Mouse (Mus musculus) hindbrain, embryonic 12.5 days (tissue): Measurements from ENCODE around the gene Nelfcd. TPM values are rescaled to one million over a fixed set of nuclear protein-coding genes. Genes with fewer than 3 reads are reported as not detected.

Experiments used
- ATAC-seq: fragments of 200-750 bp; cut with Nextera tagmentation; 2 replicates; pipeline ENCODE4 v1.8.0; 2017; ENCODE audit warnings: moderate TSS enrichment; ENCODE audit not compliant: low FRiP score
- H3K27ac ChIP-seq: fragments of 300-500 bp; sonication (generic); 2 replicates; pipeline ENCODE4 v1.5.1; 2016; ENCODE audit warnings: mild to moderate bottlenecking
- H3K27me3 ChIP-seq: fragments of 300-500 bp; sonication (generic); 2 replicates; pipeline ENCODE4 v1.6.1; 2016; ENCODE audit warnings: mild to moderate bottlenecking
- H3K36me3 ChIP-seq: fragments of 300-500 bp; sonication (generic); 2 replicates; pipeline ENCODE4 v1.6.1; 2016; ENCODE audit warnings: mild to moderate bottlenecking
- H3K4me1 ChIP-seq: fragments of 300-500 bp; sonication (generic); 2 replicates; pipeline ENCODE4 v1.6.1; 2016
- H3K4me2 ChIP-seq: fragments of 300-500 bp; sonication (generic); replicated peaks from 2 replicates; pipeline ENCODE4 v1.6.1; 2016; ENCODE audit warnings: mild to moderate bottlenecking
- H3K4me3 ChIP-seq: fragments of 300-500 bp; sonication (generic); 2 replicates; pipeline ENCODE4 v1.5.1; 2016; ENCODE audit warnings: mild to moderate bottlenecking
- H3K9ac ChIP-seq: fragments of 300-500 bp; sonication (generic); 2 replicates; pipeline ENCODE4 v1.6.1; 2016; ENCODE audit warnings: mild to moderate bottlenecking, moderate library complexity
- H3K9me3 ChIP-seq: fragments of 300-500 bp; sonication (generic); replicated peaks from 2 replicates; pipeline ENCODE4 v1.6.1; 2016; ENCODE audit warnings: mild to moderate bottlenecking
- WGBS: fragments of 180-500 bp; shearing (Covaris S2); methylation state at CpG from one replicate; pipeline ENCODE4 v1.1.7; 2016; 5-methylcytosine and 5-hydroxymethylcytosine counted together
- polyA plus RNA-seq: library from polyadenylated mRNA; unstranded; fragments of >200 nt; fragmentation: Nextera tagmentation; extraction: Ambion mirVana; gene quantifications from 2 replicates; pipeline ENCODE4 v1.2.1, GENCODE M21; 2016

Gene Nelfcd
- polyA plus RNA-seq, 1 experiment from 2014 or later, result 154 TPM

GRCm38 (mm10) chr2:174453681-174454080 is 38.1 kb downstream of the Nelfcd start:
- Histone ChIP-seq H3K9me3 (no peaks in the 10 kb centered on the region), H3K4me1 (no peaks in the 10 kb centered on the region), H3K4me3 (no peak overlapping the region), H3K27ac (no peak overlapping the region), H3K4me2 (no peak overlapping the region), H3K27me3 (no peaks in the 10 kb centered on the region), H3K36me3 (no peaks in the 10 kb centered on the region), H3K9ac (no peak overlapping the region)
- ATAC-seq, result no peak
- 83% methylated on average over 7 of the region's 7 CpGs for WGBS

- H3K27ac ChIP-seq, result no peak overlapping the region
- no peak overlapping the region for H3K9ac ChIP-seq
- no peak overlapping the region for H3K4me2 ChIP-seq
- no peaks in the 10 kb centered on the region for H3K9me3 ChIP-seq
- H3K4me3 ChIP-seq, result no peak overlapping the region
- H3K4me1 ChIP-seq, result peaks cover 8% of the 10 kb centered on the region
- 69% methylated on average over 2 of the region's 2 CpGs for WGBS
- no peaks in the 10 kb centered on the region for H3K27me3 ChIP-seq
- H3K36me3 ChIP-seq, result peaks cover 23% of the 10 kb centered on the region
- ATAC-seq, result no peak
Observed at GRCm38 (mm10) chr2:174459365-174459764, 43.8 kb downstream of the Nelfcd start.

- H3K27ac ChIP-seq, result peak overlapping the region; percentile 66
- 37% methylated on average over 10 of the region's 10 CpGs for WGBS
- peak overlapping the region; percentile 78 for H3K9ac ChIP-seq
- no peaks in the 10 kb centered on the region for H3K27me3 ChIP-seq
- H3K9me3 ChIP-seq, result no peaks in the 10 kb centered on the region
- H3K4me2 ChIP-seq, result peak overlapping the region; percentile 85
- peak; percentile 38 for ATAC-seq
- H3K36me3 ChIP-seq, result peaks cover 39% of the 10 kb centered on the region
- H3K4me3 ChIP-seq, result peak overlapping the region; percentile 76
- H3K4me1 ChIP-seq, result peaks cover 8% of the 10 kb centered on the region
Observed at GRCm38 (mm10) chr2:174463370-174463769, 47.8 kb downstream of the Nelfcd start.

GRCm38 (mm10) chr2:174463789-174464523 is 48.4 kb downstream of the Nelfcd start, which contains the start of gene Atp5e:
Gene Atp5e (minus strand): TSS chr2:174464105.
- Histone ChIP-seq H3K4me2 (peak within 1 kb of the TSS; percentile 85), H3K4me3 (peak within 1 kb of the TSS; percentile 76), H3K36me3 (peaks cover 39% of the 10 kb centered on the region), H3K9ac (peak within 1 kb of the TSS; percentile 78), H3K27ac (peak within 1 kb of the TSS; percentile 66), H3K27me3 (no peaks in the 10 kb centered on the region), H3K4me1 (peaks cover 8% of the 10 kb centered on the region), H3K9me3 (no peaks in the 10 kb centered on the region)
- 2% methylated on average over 48 of the region's 48 CpGs for WGBS
- ATAC-seq, result peak; percentile 100

- H3K9ac ChIP-seq, result no peak overlapping the region
- no peak overlapping the region for H3K4me2 ChIP-seq
- no peak overlapping the region for H3K4me3 ChIP-seq
- H3K27me3 ChIP-seq, result no peaks in the 10 kb centered on the region
- ATAC-seq, result no peak
- peaks cover 16% of the 10 kb centered on the region; the same call in 1 of the 2 replicates for H3K36me3 ChIP-seq
- H3K27ac ChIP-seq, result no peak overlapping the region
- H3K9me3 ChIP-seq, result no peaks in the 10 kb centered on the region
- H3K4me1 ChIP-seq, result peaks cover 9% of the 10 kb centered on the region
- 94% methylated on average over 4 of the region's 4 CpGs for WGBS
Observed at GRCm38 (mm10) chr2:174470333-174470732, 54.7 kb downstream of the Nelfcd start.

- 91% methylated on average over 7 of the region's 7 CpGs for WGBS
- Histone ChIP-seq H3K4me3 (no peak overlapping the region), H3K4me1 (peaks cover 9% of the 10 kb centered on the region), H3K27me3 (no peaks in the 10 kb centered on the region), H3K36me3 (peaks cover 13% of the 10 kb centered on the region; the same call in 1 of the 2 replicates), H3K9me3 (no peaks in the 10 kb centered on the region), H3K9ac (no peak overlapping the region), H3K4me2 (no peak overlapping the region), H3K27ac (no peak overlapping the region)
- no peak for ATAC-seq
Observed at GRCm38 (mm10) chr2:174470786-174471405, 55.3 kb downstream of the Nelfcd start.

GRCm38 (mm10) chr2:174472407-174472806 is 56.8 kb downstream of the Nelfcd start:
- Histone ChIP-seq H3K27me3 (no peaks in the 10 kb centered on the region), H3K36me3 (0 out of 2 replicates have a peak, but pooled peaks cover under 1% of the 10 kb centered on the region), H3K9me3 (no peaks in the 10 kb centered on the region), H3K27ac (peak overlapping the region; percentile 60), H3K4me3 (peak overlapping the region; percentile 79), H3K9ac (peak overlapping the region; percentile 78), H3K4me1 (peaks cover 9% of the 10 kb centered on the region), H3K4me2 (peak overlapping the region; percentile 71)
- ATAC-seq, result peak; percentile 55
- WGBS, result 8% methylated on average over 30 of the region's 30 CpGs

- Histone ChIP-seq H3K4me3 (peak within 1 kb of the TSS; percentile 79), H3K27me3 (no peaks in the 10 kb centered on the region), H3K4me1 (peaks cover 9% of the 10 kb centered on the region), H3K9ac (peak within 1 kb of the TSS; percentile 78), H3K4me2 (peak within 1 kb of the TSS; percentile 71), H3K36me3 (no peaks in the 10 kb centered on the region), H3K27ac (peak within 1 kb of the TSS; percentile 60), H3K9me3 (no peaks in the 10 kb centered on the region)
- ATAC-seq, result peak; percentile 99
- WGBS, result under 1% methylated on average over 53 of the region's 53 CpGs
Observed at GRCm38 (mm10) chr2:174472818-174473549, 57.4 kb downstream of the Nelfcd start, which contains the start of gene Prelid3b. Gene Prelid3b (minus strand): TSS chr2:174473081.

GRCm38 (mm10) chr2:174473550-174473927 is 57.9 kb downstream of the Nelfcd start:
- Histone ChIP-seq H3K9me3 (no peaks in the 10 kb centered on the region), H3K4me2 (peak overlapping the region; percentile 71), H3K36me3 (no peaks in the 10 kb centered on the region), H3K4me1 (peaks cover 9% of the 10 kb centered on the region), H3K27me3 (no peaks in the 10 kb centered on the region), H3K9ac (peak overlapping the region; percentile 50; the same call in 1 of the 2 replicates), H3K27ac (no peak overlapping the region), H3K4me3 (peak overlapping the region; percentile 79)
- no peak for ATAC-seq
- WGBS, result 79% methylated on average over 5 of the region's 5 CpGs

Other genes starting within 250 kb of the Nelfcd start
- 1,701 and 1,752 TPM in 2 replicates for gene Gnas, start 131.5 kb upstream of the Nelfcd start, polyA plus RNA-seq
- 13.7 and 14.5 TPM in 2 replicates for gene Gm20721, start 69.1 kb upstream of the Nelfcd start, polyA plus RNA-seq
- 88.4 and 88.8 TPM in 2 replicates for gene Ctsz, start 23.2 kb downstream of the Nelfcd start, polyA plus RNA-seq
- 3.3 and 3.4 TPM in 2 replicates for gene Tubb1, start 34.9 kb downstream of the Nelfcd start, polyA plus RNA-seq
- gene Atp5e, start 48.3 kb downstream of the Nelfcd start, polyA plus RNA-seq, result 709 and 802 TPM in 2 replicates
- 95.5 and 102 TPM in 2 replicates for gene Prelid3b, start 57.3 kb downstream of the Nelfcd start, polyA plus RNA-seq
- 0.03 TPM in 1 of 2 replicates, not detected in the other for gene Zfp831, start 227.7 kb downstream of the Nelfcd start, polyA plus RNA-seq